Mouse (Mus musculus): ENCODE data around the gene 0610012G03Rik.

DNA sequence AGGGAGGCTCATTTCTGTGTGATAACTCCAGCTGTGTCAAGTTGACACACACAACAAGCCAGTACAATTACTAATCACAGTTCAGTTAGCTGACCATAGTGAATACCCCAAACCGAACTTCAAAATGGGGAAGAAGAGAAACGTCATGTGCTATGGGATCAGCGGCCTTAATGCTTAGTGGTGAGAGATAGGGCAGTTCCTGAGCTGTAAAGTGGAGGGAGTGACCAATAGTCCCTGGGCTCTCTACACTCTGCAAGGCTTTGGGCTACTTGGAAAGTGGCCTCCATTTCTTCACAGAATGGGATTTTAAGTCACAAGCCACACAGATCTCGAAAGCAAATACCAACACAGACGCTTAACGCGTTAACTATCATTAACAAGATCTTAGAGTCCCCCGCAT is 961 bp downstream of the 0610012G03Rik start:
- TF ChIP-seq POLR2A (IDR thresholded peaks at IDR 0.05; ENCODE audit: extremely low read depth, insufficient read depth, low read length) (no peak), CTCF (IDR thresholded peaks at IDR 0.05; ENCODE audit: low read depth, low read length) (no peak)
